Mouse (Mus musculus) lung, postnatal 36 days (tissue): ENCODE measurements at regions not wholly inside any gene's neighbourhood (a gene's known extent, or its start where the extent isn't known, plus 50 kb on each side); places are given as distances from the start of the nearest gene placed in this dataset.

ENCODE experiments used
- DNase-seq: peaks from one replicate; pipeline ENCODE4 v3.0.0; 2022; ENCODE audit warnings: mixed read lengths

DNA sequence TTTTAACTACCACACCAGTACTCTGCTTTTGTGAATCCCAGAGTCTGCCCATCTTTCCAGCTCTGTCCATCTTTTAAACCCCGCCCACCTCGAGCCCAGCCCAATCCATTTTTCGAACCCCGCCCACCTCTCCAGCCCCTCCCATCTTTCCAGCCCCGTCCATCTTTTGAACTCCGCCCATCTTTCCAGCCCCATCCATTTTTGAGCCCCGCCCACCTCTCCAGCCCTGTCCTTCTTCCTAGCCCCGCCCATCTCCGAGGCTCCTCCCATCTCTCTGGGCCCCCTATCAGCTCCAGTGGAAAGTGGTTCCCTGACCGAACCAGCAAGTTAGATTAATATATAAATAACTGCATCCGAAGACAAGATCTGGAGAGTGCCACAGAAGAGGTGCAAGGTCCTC is 115.0 kb upstream of the Nectin1 start:
- no peak for DNase-seq

- DNase-seq = no peak
Observed at GRCm38 (mm10) chr9:43636372-43636965, 107.3 kb upstream of the Nectin1 start.

- no peak for DNase-seq
Observed at GRCm38 (mm10) chr9:43658186-43658585, 85.6 kb upstream of the Nectin1 start.

DNA sequence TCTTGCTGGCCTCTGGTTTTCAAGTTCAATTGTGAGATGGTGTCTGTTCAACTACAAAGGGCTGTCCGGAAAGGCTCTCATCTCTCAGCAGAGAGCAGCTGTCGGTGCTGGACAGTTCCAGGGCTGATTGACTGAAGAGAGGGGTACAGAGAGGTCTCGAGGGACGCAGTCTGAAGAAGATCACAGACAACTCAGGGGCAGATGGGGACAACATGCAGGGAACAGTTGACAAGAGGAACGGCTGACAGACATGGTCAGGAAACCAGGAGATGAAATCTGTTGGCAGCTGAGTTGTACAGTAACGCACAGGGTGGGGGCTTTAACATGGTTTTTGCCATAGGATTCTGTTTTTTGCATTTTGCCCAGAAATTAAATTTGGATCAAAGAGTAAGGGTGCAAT is 84.5 kb upstream of the Nectin1 start:
- DNase-seq = no peak

DNA sequence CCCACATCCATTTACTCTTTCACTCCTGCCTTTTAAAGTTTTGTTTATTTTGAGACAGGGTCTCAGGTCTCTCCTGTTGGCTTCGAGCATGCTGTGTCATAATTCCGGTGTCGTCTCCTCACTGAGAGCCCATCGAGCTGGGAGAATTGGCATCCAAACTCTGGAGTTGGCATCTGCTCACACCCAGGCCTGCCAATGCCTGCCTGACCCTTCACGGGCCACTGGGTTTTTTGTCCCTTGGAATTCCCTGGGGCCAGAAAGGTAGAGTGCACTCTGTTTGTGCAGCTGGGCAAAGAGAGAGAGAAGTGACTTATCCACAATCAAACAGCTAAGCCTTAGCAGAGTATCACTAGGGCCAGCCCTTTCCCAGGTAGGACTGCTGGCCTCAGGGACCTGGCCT is 83.6 kb upstream of the Nectin1 start:
- DNase-seq = no peak

DNA sequence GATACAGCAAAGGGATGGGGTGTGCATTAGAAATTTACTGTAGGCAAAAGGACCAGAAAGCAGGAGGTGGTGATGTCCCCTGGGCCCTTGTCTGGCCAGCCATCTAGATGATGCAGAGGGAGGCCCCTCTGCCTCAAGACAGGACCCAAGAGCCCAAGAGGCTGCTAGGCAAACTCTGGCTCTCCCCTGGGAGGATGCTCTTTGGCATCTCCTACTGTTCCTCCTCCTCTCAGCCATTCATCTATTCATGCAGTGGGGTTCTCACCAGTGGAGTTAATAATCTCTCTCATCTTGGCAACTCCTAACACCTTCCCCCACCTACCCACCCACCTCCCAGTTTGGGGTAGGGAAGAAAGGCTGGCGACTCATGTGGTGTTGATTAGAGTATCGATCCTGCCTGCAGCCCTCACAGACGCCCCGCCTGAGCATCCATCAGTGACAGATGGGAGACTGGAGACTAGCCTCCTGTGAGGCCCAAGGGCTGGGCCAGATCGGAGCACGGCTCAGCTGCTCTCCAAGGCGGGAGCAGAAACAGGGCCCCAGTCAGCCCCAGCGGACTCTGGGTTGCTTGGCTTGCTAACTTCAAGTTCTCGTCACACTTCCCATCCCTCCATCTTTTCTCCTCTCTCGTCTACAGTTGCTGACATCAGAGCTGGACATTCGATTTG is 82.8 kb upstream of the Nectin1 start:
- no peak for DNase-seq

GRCm38 (mm10) chr9:43661646-43662045 is 82.1 kb upstream of the Nectin1 start:
- DNase-seq = no peak

DNA sequence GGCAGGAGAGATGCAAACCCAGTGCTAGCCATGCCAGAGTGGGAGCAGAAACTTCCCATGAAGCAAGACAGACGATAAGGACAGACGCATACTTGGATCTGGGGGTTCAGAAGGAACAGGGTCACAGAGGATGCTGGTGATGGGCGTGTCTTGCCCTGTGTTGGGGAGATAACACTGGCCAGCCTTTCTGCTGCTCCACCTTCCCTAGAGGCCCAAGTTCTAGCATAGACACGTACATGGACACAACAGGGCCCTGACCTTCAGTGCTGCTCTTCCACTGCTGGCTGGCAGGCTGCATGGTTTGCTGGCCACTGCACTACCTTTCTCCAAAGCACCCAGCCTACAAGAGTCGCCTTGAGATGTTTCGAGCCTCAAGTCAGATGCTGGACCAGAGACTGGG is 76.4 kb upstream of the Nectin1 start:
- no peak for DNase-seq

DNA sequence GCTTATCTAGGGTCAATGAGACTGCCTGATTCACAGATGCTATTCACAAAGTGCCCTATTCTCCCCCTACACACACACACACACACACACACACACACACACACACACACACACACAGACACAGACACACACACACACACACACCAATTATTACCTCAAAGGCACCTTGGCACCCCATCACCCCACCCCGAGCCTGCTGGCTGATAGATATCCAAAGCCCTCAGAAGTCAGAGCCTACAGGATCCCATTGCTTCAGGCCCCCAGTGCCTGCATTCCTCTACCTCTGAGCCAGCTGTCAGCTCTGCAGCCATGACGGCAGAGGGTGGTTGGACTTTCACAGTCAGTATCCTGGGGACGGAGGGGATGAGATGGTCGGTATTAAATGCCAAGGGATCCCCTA is 75.8 kb upstream of the Nectin1 start:
- no peak for DNase-seq

DNA sequence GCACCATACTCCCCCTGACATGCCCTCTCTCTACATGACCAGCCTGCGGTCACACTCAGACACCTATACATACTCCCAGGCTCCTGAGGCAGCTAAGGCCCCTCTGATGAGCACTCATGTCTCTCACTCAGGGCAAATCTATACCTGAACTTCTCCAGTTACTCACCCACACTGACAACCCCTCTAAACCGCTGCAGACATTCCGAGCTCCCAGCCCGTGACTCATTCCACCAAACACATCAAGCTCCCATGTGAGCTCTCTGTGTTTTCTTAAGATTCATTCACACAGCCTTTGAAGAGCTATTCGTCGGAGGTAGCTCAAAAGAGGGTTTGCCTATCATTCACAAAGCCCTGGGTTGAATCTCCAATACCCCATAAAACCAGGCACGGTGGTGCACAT is 75.1 kb upstream of the Nectin1 start:
- DNase-seq = no peak

- no peak for DNase-seq
Observed at GRCm38 (mm10) chr9:43670563-43670962, 73.2 kb upstream of the Nectin1 start.

DNA sequence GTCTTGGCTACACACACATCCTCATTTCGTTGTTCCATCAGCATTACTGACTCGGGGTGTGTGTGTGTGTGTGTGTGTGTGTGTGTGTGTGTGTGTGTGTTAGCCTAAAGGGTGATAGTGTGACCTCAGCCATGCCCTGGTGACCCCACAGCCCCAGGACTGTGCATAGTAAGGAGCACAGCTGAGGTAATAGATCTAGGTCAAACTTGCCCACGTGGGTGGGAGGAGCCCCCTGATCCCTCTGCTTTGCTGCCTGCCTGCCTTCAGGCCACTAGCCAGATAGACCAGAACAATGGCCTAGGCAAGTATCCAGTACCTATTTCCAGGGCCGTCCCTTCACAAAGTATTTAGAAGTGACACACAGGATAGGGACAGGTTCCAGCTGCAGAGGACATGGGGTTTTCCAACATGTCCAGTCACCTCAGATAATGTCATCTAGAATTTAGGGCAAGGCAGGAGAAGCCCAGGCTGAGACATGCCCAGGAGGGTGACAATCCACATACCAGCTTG is 70.6 kb upstream of the Nectin1 start:
- no peak for DNase-seq

DNA sequence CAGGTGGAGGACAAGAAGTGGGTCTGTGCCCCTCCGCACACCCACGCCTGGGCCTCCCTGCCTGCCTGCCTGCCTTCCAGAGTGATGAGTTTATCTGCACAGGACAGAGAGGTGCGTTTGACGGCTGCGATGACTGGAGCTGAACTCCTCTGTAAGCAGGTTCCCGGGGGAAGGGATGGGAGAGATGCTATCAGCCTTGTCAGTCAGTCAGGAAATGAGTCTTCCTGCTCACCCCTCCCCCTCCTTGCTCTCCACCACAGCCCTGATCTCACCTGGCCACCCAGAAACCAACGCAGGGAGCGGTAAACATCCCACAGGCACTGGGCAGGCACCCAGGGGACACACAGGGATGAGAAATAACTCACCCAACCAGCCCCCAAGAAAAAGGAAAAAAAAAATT is 69.5 kb upstream of the Nectin1 start:
- no peak for DNase-seq

DNA sequence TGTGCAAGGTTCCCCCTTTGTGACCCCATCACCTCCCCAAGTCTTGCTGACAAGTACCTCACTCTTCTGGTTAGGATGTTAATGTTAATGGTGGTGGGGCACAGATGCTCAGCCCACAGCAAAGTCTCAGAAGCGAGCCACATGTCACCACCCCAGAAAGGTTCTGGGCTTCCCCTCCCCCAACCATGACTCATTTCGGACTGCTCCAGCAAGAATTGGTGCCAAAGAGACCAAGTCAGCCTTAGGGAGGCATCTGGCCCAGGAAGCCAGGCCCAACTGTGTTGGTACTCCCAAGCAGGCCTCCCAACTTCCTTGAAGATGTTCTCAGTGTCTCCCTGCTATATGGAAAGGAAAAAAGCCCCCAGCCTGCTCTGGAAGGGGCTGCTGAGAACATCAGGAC is 67.8 kb upstream of the Nectin1 start:
- DNase-seq = no peak

GRCm38 (mm10) chr9:43679331-43679730 is 64.5 kb upstream of the Nectin1 start:
- DNase-seq = no peak

- no peak for DNase-seq
Observed at GRCm38 (mm10) chr9:43681317-43681716, 62.5 kb upstream of the Nectin1 start.

GRCm38 (mm10) chr9:43682102-43682501 is 61.7 kb upstream of the Nectin1 start:
- no peak for DNase-seq

DNA sequence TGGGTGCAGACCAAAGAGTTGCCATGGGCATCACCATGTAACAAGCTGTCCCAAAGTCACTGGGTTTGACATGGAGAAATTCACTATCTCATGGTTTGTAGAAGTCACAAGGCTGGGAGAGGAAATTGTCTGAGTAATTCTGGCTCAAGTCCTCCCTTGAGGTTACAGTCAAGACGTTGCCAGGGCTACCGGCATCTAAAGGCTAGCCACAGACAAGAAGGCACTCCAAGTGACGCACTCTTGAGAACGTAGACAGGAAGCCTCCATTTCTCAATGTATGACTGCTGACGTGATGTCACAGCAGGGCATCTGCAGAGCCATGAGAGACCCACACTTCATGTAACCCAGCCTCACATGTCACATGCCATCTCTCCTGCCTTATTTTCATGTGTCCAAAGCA is 59.2 kb upstream of the Nectin1 start:
- DNase-seq = no peak

DNA sequence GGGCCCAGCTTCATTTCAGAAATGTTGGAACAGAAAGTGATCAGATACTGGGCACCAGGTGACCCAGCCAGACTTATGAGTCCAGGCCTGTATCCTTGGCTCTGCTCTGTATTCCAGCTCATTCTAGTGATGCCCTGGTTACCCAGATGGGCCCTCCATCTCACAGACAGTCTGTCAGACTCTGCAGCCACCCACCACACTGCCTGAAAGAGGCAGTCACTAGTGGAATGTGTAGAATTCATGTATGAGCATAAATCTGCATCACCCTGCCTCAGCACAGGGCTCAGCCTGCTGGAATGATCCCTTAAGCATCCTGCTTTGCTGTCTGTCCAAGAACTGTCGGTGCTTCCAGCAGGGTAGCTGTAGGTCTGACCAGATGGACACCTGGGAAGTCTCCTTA is 51.8 kb upstream of the Nectin1 start:
- DNase-seq = no peak

DNA sequence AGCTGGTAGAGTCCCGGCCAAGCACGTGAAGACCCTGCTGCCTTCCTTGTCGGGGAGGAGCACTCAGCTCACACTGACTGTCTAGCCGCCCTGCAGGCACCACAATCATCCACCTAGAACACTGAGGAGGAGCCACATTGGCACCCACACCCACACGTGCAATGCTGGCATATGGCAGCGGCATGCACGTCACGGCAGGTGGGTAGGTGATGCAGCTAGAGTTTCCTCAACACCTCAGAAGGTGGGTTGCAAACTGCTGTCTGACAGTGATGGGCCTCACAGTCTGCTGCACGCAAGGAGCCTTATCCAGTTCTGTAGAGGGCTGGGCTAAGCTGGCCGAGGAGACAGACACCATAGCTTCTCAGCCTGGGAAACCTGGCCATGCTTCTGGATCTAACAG is 51.2 kb upstream of the Nectin1 start:
- no peak for DNase-seq
